Mouse (Mus musculus): ENCODE data around the gene St6galnac4.

Gene St6galnac4

GRCm38 (mm10) chr2:32627266-32628043, 40.6 kb downstream of the St6galnac4 start:
- DNase-seq (ENCODE audit: low read depth) = no peak

GRCm38 (mm10) chr2:32628044-32628550, 41.2 kb downstream of the St6galnac4 start:
- DNase-seq (ENCODE audit: low read depth) = no peak

GRCm38 (mm10) chr2:32628729-32629128, 41.8 kb downstream of the St6galnac4 start:
- peak; percentile 84 for DNase-seq (ENCODE audit: low read depth)

GRCm38 (mm10) chr2:32629276-32629976, 42.5 kb downstream of the St6galnac4 start:
- DNase-seq (ENCODE audit: low read depth) = peak; percentile 92

- DNase-seq (ENCODE audit: low read depth) = no peak
Observed at GRCm38 (mm10) chr2:32630036-32630435, 43.1 kb downstream of the St6galnac4 start.

GRCm38 (mm10) chr2:32631046-32631445, 44.2 kb downstream of the St6galnac4 start:
- DNase-seq (ENCODE audit: low read depth) = no peak

GRCm38 (mm10) chr2:32631737-32632394, 45.0 kb downstream of the St6galnac4 start:
- DNase-seq (ENCODE audit: low read depth) = peak; percentile 65

- DNase-seq (ENCODE audit: low read depth) = no peak
Observed at GRCm38 (mm10) chr2:32633660-32634059, 46.8 kb downstream of the St6galnac4 start.

GRCm38 (mm10) chr2:32634277-32635105, 47.6 kb downstream of the St6galnac4 start:
- DNase-seq (ENCODE audit: low read depth) = no peak

- DNase-seq (ENCODE audit: low read depth) = no peak
Observed at GRCm38 (mm10) chr2:32636617-32637016, 49.7 kb downstream of the St6galnac4 start.

GRCm38 (mm10) chr2:32637778-32638281, 50.9 kb downstream of the St6galnac4 start:
- DNase-seq (ENCODE audit: low read depth) = no peak

- DNase-seq (ENCODE audit: low read depth) = no peak
Observed at GRCm38 (mm10) chr2:32639632-32640031, 52.7 kb downstream of the St6galnac4 start.

GRCm38 (mm10) chr2:32640550-32641051, 53.7 kb downstream of the St6galnac4 start:
- no peak for DNase-seq (ENCODE audit: low read depth)

- DNase-seq (ENCODE audit: low read depth) = no peak
Observed at GRCm38 (mm10) chr2:32641810-32642209, 54.9 kb downstream of the St6galnac4 start.

- no peak for DNase-seq (ENCODE audit: low read depth)
Observed at GRCm38 (mm10) chr2:32642813-32643212, 55.9 kb downstream of the St6galnac4 start.

- DNase-seq (ENCODE audit: low read depth) = no peak
Observed at GRCm38 (mm10) chr2:32644083-32644482, 57.2 kb downstream of the St6galnac4 start.

- DNase-seq (ENCODE audit: low read depth) = no peak
Observed at GRCm38 (mm10) chr2:32644799-32645475, 58.0 kb downstream of the St6galnac4 start.

- DNase-seq (ENCODE audit: low read depth) = no peak
Observed at GRCm38 (mm10) chr2:32645647-32646046, 58.8 kb downstream of the St6galnac4 start.

- DNase-seq (ENCODE audit: low read depth) = no peak
Observed at GRCm38 (mm10) chr2:32646379-32647056, 59.6 kb downstream of the St6galnac4 start, which contains the start of gene Eng. Gene Eng, plus strand, starts transcription at chr2:32646595.

GRCm38 (mm10) chr2:32647366-32647765, 60.5 kb downstream of the St6galnac4 start:
- no peak for DNase-seq (ENCODE audit: low read depth)

Data from fibroblast of lung, adult 2 months (primary cell).